Mouse (Mus musculus): ENCODE measurements around the gene Cd300a.

DNA sequence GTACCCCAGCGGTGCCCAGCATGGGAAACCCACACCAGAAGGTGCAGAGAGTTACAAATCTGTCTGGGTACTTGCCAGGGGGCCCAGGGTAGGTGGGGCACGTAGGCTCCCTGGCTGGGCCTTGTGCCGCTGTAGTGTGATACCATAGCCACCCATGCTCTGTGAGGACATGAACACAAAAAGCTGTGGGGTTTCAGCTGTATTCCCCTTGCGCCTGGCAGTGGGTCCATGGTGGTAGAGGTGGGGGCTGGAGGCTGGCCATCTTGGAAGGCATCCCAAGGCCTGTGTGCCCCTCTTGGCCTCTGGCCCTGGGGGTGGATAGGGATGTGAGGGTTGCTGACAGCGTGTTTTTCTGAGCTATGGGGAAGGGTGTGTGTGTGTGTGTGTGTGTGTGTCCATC, 23.8 kb upstream of the Cd300a start:
- TF ChIP-seq CTCF (IDR thresholded peaks at IDR 0.05; ENCODE audit: extremely low read depth, insufficient read depth, low read length): no peak
- TF ChIP-seq POLR2A (IDR thresholded peaks at IDR 0.05; ENCODE audit: extremely low read depth, insufficient read depth, low read length): no peak
